19 mouse cellular contexts compared by ENCODE assay signal in the genomic region with DNA sequence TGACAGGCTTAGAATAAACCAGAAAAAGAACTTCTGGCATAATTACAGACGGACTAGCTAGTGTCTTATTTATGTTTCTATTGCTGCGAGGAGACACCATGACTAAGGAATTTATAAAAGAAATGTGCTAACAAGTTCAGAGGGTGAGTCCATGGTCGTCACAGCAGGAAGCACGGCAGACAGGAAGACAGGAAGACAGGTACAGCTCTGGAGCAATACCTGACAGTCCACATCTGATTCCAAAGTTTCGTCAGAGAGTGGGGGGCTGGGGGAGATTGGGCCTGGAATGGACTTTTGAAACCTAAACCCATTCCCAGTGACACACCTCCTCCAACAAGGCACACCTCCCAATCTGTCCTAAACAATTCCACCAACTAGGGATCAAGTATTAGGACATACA. TPM values are rescaled to one million over a fixed set of nuclear protein-coding genes. Genes with fewer than 3 reads are reported as not detected.
DNase-seq lines count a peak whose midpoint lies in the region; ATAC-seq and TF ChIP-seq lines count a peak whose summit lies in the region.
"Had no signal": no experiment of that assay in that cellular context is flagged by ENCODE, and none has a peak within 500 bp of the region (broad histone marks: within the 10 kb centered on the region; RNA-seq: fewer than 3 reads in every experiment).

No protein-coding gene starts in this region.

- H3K27ac ChIP-seq in cerebellum, adult 2 months (ENCODE audit: insufficient read depth, low read length): peak overlapping the region; percentile 66; the same call in 1 of the 2 replicates
- H3K27ac ChIP-seq in liver, embryonic 13.5 days: no peak overlapping the region
- no peak overlapping the region for H3K27ac ChIP-seq in liver, embryonic 12.5 days
- 0 out of 2 replicates have a peak overlapping the region, but pooled peaks have one; percentile 3 for H3K27ac ChIP-seq in brown adipose tissue, adult 24 weeks (replicated peaks; ENCODE audit: low read depth, low read length)
- no peak overlapping the region for H3K27ac ChIP-seq in intestine, embryonic 15.5 days
- H3K27ac ChIP-seq: heart, embryonic 15.5 days; hindbrain, embryonic 15.5 days; left cerebral cortex, adult 2 months; limb, embryonic 15.5 days; macrophage had no signal

- no peaks in the 10 kb centered on the region for H3K27me3 ChIP-seq in cerebellum, adult 2 months (ENCODE audit: control insufficient read depth, insufficient read depth, low read length)
- no peaks in the 10 kb centered on the region for H3K27me3 ChIP-seq in liver, embryonic 13.5 days
- no peaks in the 10 kb centered on the region for H3K27me3 ChIP-seq in liver, embryonic 12.5 days (replicated peaks)
- no peaks in the 10 kb centered on the region for H3K27me3 ChIP-seq in intestine, embryonic 15.5 days (replicated peaks)
- H3K27me3 ChIP-seq: heart, embryonic 15.5 days; hindbrain, embryonic 15.5 days; limb, embryonic 15.5 days had no signal

- no peak overlapping the region for H3K4me3 ChIP-seq in cerebellum, adult 2 months (replicated peaks; ENCODE audit: insufficient read depth, low read depth, low read length)
- no peak overlapping the region for H3K4me3 ChIP-seq in liver, embryonic 13.5 days (replicated peaks)
- H3K4me3 ChIP-seq in liver, embryonic 12.5 days: no peak overlapping the region
- no peak overlapping the region for H3K4me3 ChIP-seq in brown adipose tissue, adult 24 weeks (ENCODE audit: insufficient read depth, low read depth, low read length)
- H3K4me3 ChIP-seq in intestine, embryonic 15.5 days (replicated peaks): no peak overlapping the region
- H3K4me3 ChIP-seq: heart, embryonic 15.5 days; hindbrain, embryonic 15.5 days; left cerebral cortex, adult 2 months; limb, embryonic 15.5 days had no signal

- TF ChIP-seq CTCF in cerebellum, adult 2 months (IDR thresholded peaks at IDR 0.05; ENCODE audit: borderline replicate concordance, insufficient read depth, low read depth, low read length): no peak

- peak; percentile 61 for ATAC-seq in liver, embryonic 13.5 days (ENCODE audit: low read depth)
- ATAC-seq in liver, embryonic 12.5 days: no peak
- ATAC-seq in erythroblast, adult 5-6 weeks (replicated peaks; ENCODE audit: low FRiP score, poor library complexity, severe bottlenecking): no peak
- no peak for ATAC-seq in intestine, embryonic 15.5 days
- ATAC-seq: intestine, embryonic 16.5 days; lung, postnatal 0 days had no signal

- H3K9me3 ChIP-seq in liver, embryonic 13.5 days (replicated peaks): no peaks in the 10 kb centered on the region
- no peaks in the 10 kb centered on the region for H3K9me3 ChIP-seq in liver, embryonic 12.5 days (replicated peaks)
- H3K9me3 ChIP-seq in intestine, embryonic 15.5 days: no peaks in the 10 kb centered on the region
- H3K9me3 ChIP-seq: heart, embryonic 15.5 days; hindbrain, embryonic 15.5 days; limb, embryonic 15.5 days had no signal

- H3K4me2 ChIP-seq in liver, embryonic 13.5 days: no peak overlapping the region
- H3K4me2 ChIP-seq in liver, embryonic 12.5 days: no peak overlapping the region
- H3K4me2 ChIP-seq in intestine, embryonic 15.5 days (replicated peaks): no peak overlapping the region
- H3K4me2 ChIP-seq: heart, embryonic 15.5 days; hindbrain, embryonic 15.5 days; limb, embryonic 15.5 days had no signal

- H3K9ac ChIP-seq in liver, embryonic 13.5 days: no peak overlapping the region
- H3K9ac ChIP-seq in liver, embryonic 12.5 days: no peak overlapping the region
- no peak overlapping the region for H3K9ac ChIP-seq in intestine, embryonic 15.5 days
- H3K9ac ChIP-seq: heart, embryonic 15.5 days; hindbrain, embryonic 15.5 days; limb, embryonic 15.5 days had no signal

- no peak for DNase-seq in cerebellum, adult 2 months
- DNase-seq in cerebellum, postnatal 36 days: no peak
- DNase-seq in liver, embryonic 13.5 days: no peak
- DNase-seq: adrenal gland, adult 2 months; cerebellum, postnatal 10 days; heart, postnatal 4 days; kidney, adult 9 months; left cerebral cortex, postnatal 4 days had no signal

- TF ChIP-seq POLR2A in cerebellum, adult 2 months (IDR thresholded peaks at IDR 0.05; ENCODE audit: borderline replicate concordance, insufficient read depth, low read length): no peak

- H3K4me1 ChIP-seq in cerebellum, adult 2 months (ENCODE audit: control insufficient read depth, insufficient read depth, low read length): peaks cover 41% of the 10 kb centered on the region
- H3K4me1 ChIP-seq in liver, embryonic 13.5 days (replicated peaks): peaks cover 40% of the 10 kb centered on the region
- H3K4me1 ChIP-seq in liver, embryonic 12.5 days: peaks cover 46% of the 10 kb centered on the region
- peaks cover 38% of the 10 kb centered on the region for H3K4me1 ChIP-seq in brown adipose tissue, adult 24 weeks (ENCODE audit: control insufficient read depth, insufficient read depth, insufficient read length, low read length)
- H3K4me1 ChIP-seq in intestine, embryonic 15.5 days (replicated peaks): peaks cover 17% of the 10 kb centered on the region; the same call in 1 of the 2 replicates
- H3K4me1 ChIP-seq: hindbrain, embryonic 15.5 days had no signal

- H3K36me3 ChIP-seq in liver, embryonic 13.5 days: no peaks in the 10 kb centered on the region
- H3K36me3 ChIP-seq in liver, embryonic 12.5 days: no peaks in the 10 kb centered on the region
- H3K36me3 ChIP-seq in intestine, embryonic 15.5 days: no peaks in the 10 kb centered on the region
- H3K36me3 ChIP-seq: heart, embryonic 15.5 days; hindbrain, embryonic 15.5 days; limb, embryonic 15.5 days had no signal

- 66% methylated on average over 5 of the region's 5 CpGs for WGBS in cerebellum, adult 2 months
- WGBS in liver, embryonic 13.5 days (ENCODE audit: insufficient replicate concordance): 58% methylated on average over 5 of the region's 5 CpGs
- WGBS in liver, embryonic 12.5 days (ENCODE audit: insufficient replicate concordance): 55% methylated on average over 5 of the region's 5 CpGs
- 57% methylated on average over 5 of the region's 5 CpGs for WGBS in intestine, embryonic 15.5 days

RNA-seq across cellular contexts. Expression of a gene that starts 9.4 kb away (rescaled TPM):
- 15.9 and 16.8 TPM in 2 replicates for polyA plus RNA-seq in cerebellum, adult 2 months (2012; rRNA removed)
- polyA plus RNA-seq in liver, embryonic 13.5 days (2015; fragmentation: Nextera tagmentation; extraction: Ambion mirVana): 3.3 and 5.2 TPM in 2 replicates
- 6.5 and 6.8 TPM in 2 replicates for polyA plus RNA-seq in liver, embryonic 12.5 days (2016; fragmentation: Nextera tagmentation; extraction: Ambion mirVana)
- 6.6 and 7.0 TPM in 2 replicates for polyA plus RNA-seq in brown adipose tissue, adult 24 weeks (2012; ENCODE audit: insufficient read depth, insufficient read length, missing spikeins)
- total RNA-seq in erythroblast, adult 5-6 weeks (2015; ENCODE audit: low replicate concordance): 0.84 and 6.5 TPM in 2 replicates
- 1.8 and 2.0 TPM in 2 replicates for total RNA-seq in erythroblast, adult 5-6 weeks (2017; ENCODE audit: low replicate concordance)
- 13.3 and 15.0 TPM in 2 replicates for polyA plus RNA-seq in intestine, embryonic 15.5 days (2015; fragmentation: Nextera tagmentation; extraction: Ambion mirVana)

RNA-seq across cellular contexts. Expression of a gene that starts 9.9 kb away (rescaled TPM):
- polyA plus RNA-seq in cerebellum, adult 2 months (2012; rRNA removed): 85.0 and 89.2 TPM in 2 replicates
- polyA plus RNA-seq in liver, embryonic 13.5 days (2015; fragmentation: Nextera tagmentation; extraction: Ambion mirVana): 110 and 112 TPM in 2 replicates
- 116 TPM in 2 replicates for polyA plus RNA-seq in liver, embryonic 12.5 days (2016; fragmentation: Nextera tagmentation; extraction: Ambion mirVana)
- polyA plus RNA-seq in brown adipose tissue, adult 24 weeks (2012; ENCODE audit: insufficient read depth, insufficient read length, missing spikeins): 203 and 223 TPM in 2 replicates
- 27.9 and 36.6 TPM in 2 replicates for total RNA-seq in erythroblast, adult 5-6 weeks (2015; ENCODE audit: low replicate concordance)
- 26.9 and 28.7 TPM in 2 replicates for total RNA-seq in erythroblast, adult 5-6 weeks (2017; ENCODE audit: low replicate concordance)
- polyA plus RNA-seq in intestine, embryonic 15.5 days (2015; fragmentation: Nextera tagmentation; extraction: Ambion mirVana): 151 and 155 TPM in 2 replicates

Comparison
In these comparisons a context has a peak if more than half of its experiments do, and no peak if none do; other contexts are left out.
1. H3K27ac ChIP-seq: peak in cerebellum, adult 2 months (single experiment) and brown adipose tissue, adult 24 weeks (single experiment); none in liver, embryonic 13.5 days (single experiment), liver, embryonic 12.5 days (single experiment) and intestine, embryonic 15.5 days (single experiment).